Mouse (Mus musculus): ENCODE data around the gene Glra4. TPM values are rescaled to one million over a fixed set of nuclear protein-coding genes. Genes with fewer than 3 reads are reported as not detected.
A peak's percentile ranks its signal among the peaks of the same experiment; 100 is the strongest.

Glra4 gene
- not detected in 2 replicates for polyA plus RNA-seq (2015; fragmentation: Nextera tagmentation; extraction: Ambion mirVana)

GRCm38 (mm10) chrX:136780041-136780440 lies at the start of gene Glra4:
Gene Glra4 (minus strand): TSS chrX:136780141.
- DNase-seq (no peak), ATAC-seq (ENCODE audit: low read depth) (no peak)
- Histone ChIP-seq H3K4me1 (replicated peaks) (no peaks in the 10 kb centered on the region), H3K4me2 (no peak within 1 kb of the TSS), H3K9me3 (replicated peaks) (no peaks in the 10 kb centered on the region), H3K9ac (no peak within 1 kb of the TSS), H3K4me3 (replicated peaks) (no peak within 1 kb of the TSS), H3K27ac (no peak within 1 kb of the TSS), H3K27me3 (no peaks in the 10 kb centered on the region), H3K36me3 (no peaks in the 10 kb centered on the region)
- WGBS (ENCODE audit: insufficient replicate concordance) = 61% methylated on average over 3 of the region's 3 CpGs

DNA sequence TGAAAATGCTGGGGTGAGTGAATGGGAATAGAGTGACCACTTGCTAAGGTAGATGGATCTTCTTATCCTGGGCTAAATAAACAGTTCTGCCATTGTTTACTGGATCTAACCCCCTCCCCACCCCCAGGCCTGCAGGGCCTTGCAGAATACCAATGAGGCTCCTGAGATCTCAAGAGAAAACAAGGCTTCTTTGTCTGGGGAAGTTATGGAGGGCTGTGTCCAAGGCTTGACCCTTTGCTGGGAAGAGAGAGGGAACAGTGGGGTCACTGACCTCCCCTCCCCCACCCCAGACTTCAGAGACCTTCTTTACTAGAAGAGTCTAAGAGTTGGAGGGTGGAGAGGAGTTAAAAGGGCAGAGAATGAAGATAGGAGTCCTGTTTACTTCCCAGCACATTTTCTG lies 48.7 kb upstream of the Glra4 start:
- Histone ChIP-seq H3K9me3 (replicated peaks) (no peaks in the 10 kb centered on the region), H3K27me3 (no peaks in the 10 kb centered on the region), H3K9ac (no peak overlapping the region), H3K4me1 (replicated peaks) (no peaks in the 10 kb centered on the region), H3K27ac (no peak overlapping the region), H3K4me3 (replicated peaks) (no peak overlapping the region), H3K36me3 (no peaks in the 10 kb centered on the region), H3K4me2 (no peak overlapping the region)
- DNase-seq (no peak), ATAC-seq (ENCODE audit: low read depth) (no peak)

DNA sequence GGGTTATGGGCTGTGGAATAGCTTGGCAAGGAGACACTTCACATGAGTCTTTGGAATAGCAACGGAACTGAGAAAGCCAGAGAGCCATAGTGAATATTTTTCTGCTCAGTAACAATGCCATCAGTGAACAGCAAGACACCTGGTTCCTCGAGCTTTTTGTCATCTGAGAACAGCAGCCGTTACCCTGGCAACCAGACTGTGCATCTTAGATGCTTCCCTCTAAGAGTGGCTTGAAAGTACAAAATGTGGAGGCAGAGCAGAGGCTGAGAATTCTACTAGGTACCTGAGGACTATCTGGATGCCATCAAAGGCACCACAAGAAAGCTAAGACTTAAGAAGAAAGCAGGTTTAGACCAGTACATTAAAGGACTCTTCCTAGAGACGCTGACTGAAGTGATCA lies 45.1 kb upstream of the Glra4 start:
- no peaks in the 10 kb centered on the region for H3K36me3 ChIP-seq
- no peak for DNase-seq
- WGBS (ENCODE audit: insufficient replicate concordance) = 56% methylated on average over 4 of the region's 4 CpGs

DNA sequence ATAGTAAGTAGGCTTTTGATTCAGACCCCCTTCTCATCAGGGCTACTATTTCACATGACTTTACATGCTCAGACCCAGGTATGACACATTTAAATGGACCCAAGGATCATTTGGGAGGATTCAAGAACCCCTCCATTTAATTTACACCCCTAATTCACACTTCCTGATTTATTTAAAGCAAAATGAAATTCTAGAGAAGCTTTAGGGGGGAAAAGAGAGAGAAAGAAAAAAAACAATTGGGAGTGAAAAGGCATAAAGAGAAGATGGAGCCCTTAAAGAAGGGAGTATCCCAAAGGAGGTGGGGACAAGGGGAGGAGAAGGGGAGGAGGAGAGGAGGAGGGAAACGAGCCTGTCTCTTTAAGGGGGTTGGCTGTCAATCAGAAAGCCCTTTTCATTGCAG lies 42.4 kb upstream of the Glra4 start, which contains the start of gene Plp1:
Gene Plp1 (plus strand): TSS at position 301 of the 400 bp plus-strand sequence.
- Histone ChIP-seq H3K4me2 (no peak within 1 kb of the TSS), H3K9me3 (replicated peaks) (no peaks in the 10 kb centered on the region), H3K27me3 (no peaks in the 10 kb centered on the region), H3K27ac (no peak within 1 kb of the TSS), H3K4me1 (replicated peaks) (no peaks in the 10 kb centered on the region), H3K4me3 (replicated peaks) (no peak within 1 kb of the TSS), H3K36me3 (no peaks in the 10 kb centered on the region), H3K9ac (no peak within 1 kb of the TSS)
- WGBS (ENCODE audit: insufficient replicate concordance) = 43% methylated on average over 1 of the region's 1 CpGs
- ATAC-seq (ENCODE audit: low read depth) = no peak
- DNase-seq = no peak

More for the DNA sequence above, 45.1 kb upstream of the Glra4 start:
- H3K4me1 ChIP-seq (replicated peaks) = no peaks in the 10 kb centered on the region
- H3K9me3 ChIP-seq (replicated peaks) = no peaks in the 10 kb centered on the region
- no peak overlapping the region for H3K9ac ChIP-seq
- H3K27me3 ChIP-seq = no peaks in the 10 kb centered on the region
- no peak overlapping the region for H3K27ac ChIP-seq
- H3K4me2 ChIP-seq = no peak overlapping the region
- no peak overlapping the region for H3K4me3 ChIP-seq (replicated peaks)
- no peak for ATAC-seq (ENCODE audit: low read depth)

DNA sequence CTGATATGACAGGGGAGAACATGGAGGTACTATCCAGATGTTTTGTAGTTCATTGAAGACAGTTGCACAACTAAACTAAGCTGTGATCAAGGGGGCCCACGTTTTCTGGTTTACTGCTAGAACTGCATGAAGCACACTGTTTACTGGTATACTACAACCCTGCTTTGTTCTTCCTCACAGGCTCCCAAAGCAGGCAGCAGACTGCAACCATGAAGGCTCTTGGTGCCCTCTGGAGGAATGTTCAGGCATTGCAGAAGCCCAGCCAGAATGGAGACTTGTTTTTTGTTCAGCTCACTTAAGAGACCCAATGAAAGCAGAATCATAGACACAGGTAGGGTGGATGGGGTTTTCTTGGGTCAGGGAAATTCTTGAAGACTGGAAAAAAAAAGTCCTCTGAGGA lies 40.3 kb upstream of the Glra4 start:
- Histone ChIP-seq H3K36me3 (no peaks in the 10 kb centered on the region), H3K9ac (no peak overlapping the region)
- WGBS (ENCODE audit: insufficient replicate concordance) = 7% methylated on average over 1 of the region's 1 CpGs

DNA sequence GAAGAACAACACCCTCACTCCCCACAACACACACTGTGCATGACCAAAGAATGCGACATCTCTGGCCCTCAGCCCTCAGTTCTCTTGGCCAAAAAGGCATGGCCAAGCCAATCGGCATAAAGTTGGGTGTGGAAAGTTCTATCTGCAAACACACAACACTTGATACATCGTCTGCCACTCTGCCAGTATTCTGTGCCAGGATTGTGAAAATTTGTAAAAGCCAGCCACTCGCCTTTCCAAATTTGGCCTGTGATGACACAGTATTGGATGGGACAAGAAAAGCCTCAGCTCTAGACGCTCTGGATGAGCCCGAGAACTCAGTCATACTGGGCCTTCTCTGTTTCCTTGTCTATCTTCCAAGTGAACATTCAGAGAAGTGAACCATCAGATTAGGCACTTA lies 39.8 kb upstream of the Glra4 start:
- ATAC-seq (ENCODE audit: low read depth) = no peak
- Histone ChIP-seq H3K4me2 (no peak overlapping the region), H3K9me3 (replicated peaks) (no peaks in the 10 kb centered on the region), H3K27me3 (no peaks in the 10 kb centered on the region), H3K9ac (no peak overlapping the region), H3K36me3 (no peaks in the 10 kb centered on the region), H3K4me1 (replicated peaks) (no peaks in the 10 kb centered on the region), H3K27ac (no peak overlapping the region), H3K4me3 (replicated peaks) (no peak overlapping the region)
- WGBS (ENCODE audit: insufficient replicate concordance) = 64% methylated on average over 6 of the region's 6 CpGs
- DNase-seq = no peak

More for the DNA sequence above, 40.3 kb upstream of the Glra4 start:
- Histone ChIP-seq H3K4me1 (replicated peaks) (no peaks in the 10 kb centered on the region), H3K4me3 (replicated peaks) (no peak overlapping the region), H3K9me3 (replicated peaks) (no peaks in the 10 kb centered on the region), H3K27ac (no peak overlapping the region), H3K4me2 (no peak overlapping the region), H3K27me3 (no peaks in the 10 kb centered on the region)
- DNase-seq (peak; percentile 12), ATAC-seq (ENCODE audit: low read depth) (no peak)

DNA sequence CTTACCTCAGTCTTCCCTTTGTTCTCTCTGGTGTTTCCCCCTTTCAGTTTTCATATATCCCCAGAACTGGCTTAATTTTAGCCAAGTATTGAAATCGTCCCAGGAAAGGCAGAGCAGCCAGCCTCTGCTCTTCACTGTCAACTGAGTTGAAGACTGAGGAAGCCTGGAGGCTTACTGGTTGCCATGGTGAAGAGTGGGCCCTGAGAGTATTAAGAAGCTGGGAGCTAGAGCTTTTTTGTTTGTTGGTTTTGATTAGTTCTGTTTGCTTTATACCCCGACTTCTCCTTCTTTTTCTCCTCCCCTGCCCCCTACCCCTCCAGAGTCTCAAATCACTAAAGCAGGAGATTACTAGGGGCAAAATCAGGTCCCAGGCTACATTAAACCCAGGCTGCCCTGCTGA lies 17.3 kb upstream of the Glra4 start:
- Histone ChIP-seq H3K36me3 (no peaks in the 10 kb centered on the region), H3K27me3 (no peaks in the 10 kb centered on the region), H3K4me3 (replicated peaks) (no peak overlapping the region), H3K27ac (no peak overlapping the region), H3K9ac (no peak overlapping the region), H3K4me2 (no peak overlapping the region), H3K9me3 (replicated peaks) (no peaks in the 10 kb centered on the region), H3K4me1 (replicated peaks) (no peaks in the 10 kb centered on the region)
- ATAC-seq (ENCODE audit: low read depth) = no peak
- DNase-seq = no peak
- 53% methylated on average over 2 of the region's 2 CpGs for WGBS (ENCODE audit: insufficient replicate concordance)

DNA sequence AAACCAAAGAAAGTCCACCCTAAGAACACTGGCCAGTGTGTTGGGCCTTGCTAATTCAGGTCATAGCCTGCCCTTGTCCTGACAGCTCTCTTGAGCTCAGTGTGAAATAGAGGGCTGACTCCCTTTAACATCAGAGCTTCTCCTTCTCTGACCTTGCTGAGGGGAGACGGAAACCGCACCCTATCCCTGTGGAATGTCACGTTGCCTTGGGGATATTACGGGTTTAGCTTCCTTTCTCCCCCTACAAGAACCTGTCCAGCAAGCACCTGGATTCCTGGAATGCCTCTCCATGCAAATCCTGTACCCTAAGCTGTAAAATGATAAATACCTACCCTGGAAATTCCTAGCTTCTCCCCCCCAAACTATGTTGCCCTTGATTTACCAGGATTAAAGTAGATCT lies 9.5 kb upstream of the Glra4 start:
- Histone ChIP-seq H3K4me2 (no peak overlapping the region), H3K36me3 (no peaks in the 10 kb centered on the region; the same call in 1 of the 2 replicates), H3K4me1 (replicated peaks) (no peaks in the 10 kb centered on the region), H3K9me3 (replicated peaks) (no peaks in the 10 kb centered on the region), H3K27ac (no peak overlapping the region), H3K4me3 (replicated peaks) (no peak overlapping the region), H3K9ac (no peak overlapping the region), H3K27me3 (no peaks in the 10 kb centered on the region)
- DNase-seq = no peak
- ATAC-seq (ENCODE audit: low read depth) = no peak
- 73% methylated on average over 4 of the region's 4 CpGs for WGBS (ENCODE audit: insufficient replicate concordance)

DNA sequence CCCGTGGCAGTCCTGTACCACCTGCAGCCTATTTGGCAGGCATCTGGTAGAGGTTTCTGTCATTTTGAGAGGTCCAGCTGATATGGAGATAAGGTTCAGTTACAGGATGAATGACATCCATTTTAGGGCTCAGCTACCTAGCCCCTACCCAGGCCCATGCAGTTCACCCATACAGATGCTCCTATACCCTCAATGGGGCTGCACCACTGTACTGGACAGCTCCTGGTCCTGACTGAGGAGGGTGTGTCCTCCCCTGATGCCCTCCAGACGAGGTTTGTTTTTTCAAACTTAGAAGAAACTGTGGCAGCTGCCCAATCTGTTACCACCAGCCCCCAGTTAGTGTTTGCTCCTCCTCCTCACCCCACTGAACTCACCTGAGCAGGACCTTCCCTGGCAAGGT lies 679 bp downstream of the Glra4 start:
- WGBS (ENCODE audit: insufficient replicate concordance) = 46% methylated on average over 2 of the region's 2 CpGs
- DNase-seq = no peak
- ATAC-seq (ENCODE audit: low read depth) = no peak

DNA sequence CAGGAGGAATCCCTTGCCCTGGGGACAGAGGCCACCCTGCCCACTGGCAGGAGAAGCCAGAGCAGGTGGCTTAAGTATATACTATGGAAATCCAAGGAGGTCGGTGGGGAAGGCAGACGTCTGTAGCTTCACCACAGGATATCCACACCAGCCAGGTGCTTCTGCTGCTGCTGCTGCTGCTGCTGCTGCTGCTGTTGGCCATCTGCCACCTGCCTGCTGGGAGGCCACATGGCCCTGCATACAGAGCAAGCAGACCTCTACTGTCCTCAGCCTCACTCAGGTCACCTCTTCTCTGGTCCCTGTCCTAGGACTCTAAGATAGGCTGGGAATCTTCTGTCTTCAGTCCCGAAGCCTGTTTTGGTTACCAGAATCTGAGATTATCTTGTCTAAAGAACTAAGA lies 1.9 kb downstream of the Glra4 start:
- H3K9ac ChIP-seq = no peak overlapping the region
- no peaks in the 10 kb centered on the region for H3K36me3 ChIP-seq
- H3K4me3 ChIP-seq (replicated peaks) = no peak overlapping the region
- H3K27me3 ChIP-seq = no peaks in the 10 kb centered on the region
- no peaks in the 10 kb centered on the region for H3K9me3 ChIP-seq (replicated peaks)
- no peak overlapping the region for H3K4me2 ChIP-seq
- ATAC-seq (ENCODE audit: low read depth) = no peak
- H3K4me1 ChIP-seq (replicated peaks) = no peaks in the 10 kb centered on the region
- 68% methylated on average over 3 of the region's 3 CpGs for WGBS (ENCODE audit: insufficient replicate concordance)
- DNase-seq = no peak
- no peak overlapping the region for H3K27ac ChIP-seq

More for the DNA sequence above, 679 bp downstream of the Glra4 start:
- Histone ChIP-seq H3K9me3 (replicated peaks) (no peaks in the 10 kb centered on the region), H3K27me3 (no peaks in the 10 kb centered on the region), H3K9ac (no peak overlapping the region), H3K4me2 (no peak overlapping the region), H3K27ac (no peak overlapping the region), H3K4me1 (replicated peaks) (no peaks in the 10 kb centered on the region), H3K36me3 (no peaks in the 10 kb centered on the region), H3K4me3 (replicated peaks) (no peak overlapping the region)

GRCm38 (mm10) chrX:136773035-136773434 lies 6.9 kb downstream of the Glra4 start:
- Histone ChIP-seq H3K4me3 (replicated peaks) (no peak overlapping the region), H3K36me3 (no peaks in the 10 kb centered on the region), H3K27ac (no peak overlapping the region), H3K27me3 (no peaks in the 10 kb centered on the region), H3K9me3 (replicated peaks) (no peaks in the 10 kb centered on the region), H3K9ac (no peak overlapping the region), H3K4me2 (no peak overlapping the region), H3K4me1 (replicated peaks) (no peaks in the 10 kb centered on the region)
- DNase-seq = no peak
- no peak for ATAC-seq (ENCODE audit: low read depth)
- 43% methylated on average over 1 of the region's 1 CpGs for whole genome bisulfite sequencing (ENCODE audit: insufficient replicate concordance)

DNA sequence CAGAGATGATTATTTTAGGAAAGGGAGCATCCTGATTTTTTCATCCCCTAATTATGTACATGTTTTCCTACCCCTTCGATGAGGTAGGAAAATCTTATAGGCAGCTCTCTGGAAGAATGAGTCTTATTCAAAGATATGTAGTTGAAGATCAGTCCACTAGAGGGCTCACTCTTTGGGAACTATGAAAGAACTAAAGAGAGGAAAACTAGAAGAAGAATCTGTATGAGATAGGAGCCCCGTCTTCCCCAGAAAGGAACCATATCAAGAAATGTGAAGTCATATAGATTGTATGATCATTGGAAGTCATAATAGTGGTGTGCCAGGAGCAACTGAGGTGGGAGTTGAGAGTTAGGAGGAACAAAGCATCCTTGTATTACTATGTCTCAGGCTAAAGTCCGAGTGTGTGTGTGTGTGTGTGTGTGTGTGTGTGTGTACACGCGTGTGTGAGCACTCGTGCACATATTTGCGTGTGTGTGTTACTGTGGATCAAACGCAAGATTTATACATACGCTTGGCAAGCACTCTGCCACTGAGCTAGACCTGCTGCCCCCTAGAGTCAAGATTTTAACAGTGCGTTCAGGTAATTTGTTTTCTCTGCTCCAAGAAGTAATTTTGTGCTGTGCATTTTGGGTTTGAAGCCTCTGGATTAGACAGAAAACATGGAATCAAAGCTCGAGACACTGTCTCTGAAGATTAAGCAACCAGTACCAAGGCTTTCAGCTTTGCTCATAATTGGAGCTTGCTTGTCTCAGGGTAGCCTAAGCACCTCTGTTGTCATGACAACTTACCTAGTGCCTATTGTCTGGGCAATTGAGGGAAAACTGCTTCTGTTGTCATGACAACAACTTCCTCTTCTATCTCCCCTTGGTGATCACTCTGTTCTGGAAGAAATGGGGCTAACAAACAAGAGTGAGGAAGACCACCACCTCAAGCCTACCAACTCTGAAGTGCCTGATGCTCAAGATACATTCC lies 18.6 kb downstream of the Glra4 start:
- Histone ChIP-seq H3K4me3 (replicated peaks) (no peak overlapping the region), H3K9ac (no peak overlapping the region), H3K36me3 (no peaks in the 10 kb centered on the region), H3K4me1 (replicated peaks) (no peaks in the 10 kb centered on the region), H3K9me3 (replicated peaks) (no peaks in the 10 kb centered on the region), H3K27me3 (no peaks in the 10 kb centered on the region), H3K4me2 (no peak overlapping the region), H3K27ac (no peak overlapping the region)
- ATAC-seq (ENCODE audit: low read depth) (no peak), DNase-seq (no peak)
- 56% methylated on average over 11 of the region's 11 CpGs for WGBS (ENCODE audit: insufficient replicate concordance)

Data from liver, embryonic 13.5 days (tissue).